In the genomic region with DNA sequence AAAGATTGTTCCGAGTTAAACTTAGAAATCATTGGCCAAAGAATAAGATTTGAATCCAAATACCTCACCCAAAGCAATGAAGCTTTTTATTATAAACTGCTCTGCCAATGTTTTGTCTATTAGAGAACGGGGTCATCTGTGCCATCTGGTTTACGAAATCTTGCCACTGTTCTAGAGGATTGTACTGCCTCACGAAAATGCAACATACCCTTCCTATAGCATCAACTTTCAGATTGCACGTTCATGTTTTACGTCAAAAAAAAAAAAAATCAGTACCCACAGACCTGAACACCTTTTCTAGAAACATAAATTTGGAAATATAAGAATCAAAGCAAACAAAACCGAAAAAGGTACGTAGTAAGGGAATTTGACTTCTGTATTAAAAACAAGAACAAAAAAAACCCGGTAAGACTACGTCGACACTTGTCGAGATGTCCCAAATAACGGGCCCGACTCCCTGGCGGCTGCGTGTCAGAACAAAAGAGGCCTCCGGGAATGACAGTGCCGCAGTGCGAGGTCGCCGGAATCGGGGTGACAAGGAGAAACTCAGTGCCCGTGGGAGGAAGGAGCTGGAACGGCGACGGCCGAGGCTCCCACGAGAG, we compare ENCODE assay signal across 8 mouse cellular contexts. TPM values are rescaled to one million over a fixed set of nuclear protein-coding genes. Genes with fewer than 3 reads are reported as not detected.
DNase-seq lines count a peak whose midpoint lies in the region; ATAC-seq lines count a peak whose summit lies in the region.

No protein-coding gene starts in this region.

- no peaks in the 10 kb centered on the region for H3K27me3 ChIP-seq in limb, embryonic 10.5 days (ENCODE audit: low read depth, poor library complexity, severe bottlenecking)
- no peaks in the 10 kb centered on the region for H3K27me3 ChIP-seq in stomach, embryonic 14.5 days (ENCODE audit: control insufficient read depth, insufficient read depth, low read length)

- peak overlapping the region; percentile 91 for H3K4me3 ChIP-seq in limb, embryonic 10.5 days
- H3K4me3 ChIP-seq in stomach, embryonic 14.5 days (ENCODE audit: low read depth, low read length): peak overlapping the region; percentile 87

- H3K36me3 ChIP-seq in limb, embryonic 10.5 days: peaks cover 16% of the 10 kb centered on the region
- peaks cover 9% of the 10 kb centered on the region; the same call in 1 of the 2 replicates for H3K36me3 ChIP-seq in stomach, embryonic 14.5 days (ENCODE audit: control insufficient read depth, insufficient read depth, low read length)

- H3K27ac ChIP-seq in limb, embryonic 10.5 days: peak overlapping the region; percentile 96
- peak overlapping the region; percentile 91 for H3K27ac ChIP-seq in stomach, embryonic 14.5 days (ENCODE audit: low read length)

- no peak for ATAC-seq in cerebellum, adult (ENCODE audit: insufficient number of reproducible peaks, low FRiP score, low TSS enrichment)
- no peak for ATAC-seq in stomach, embryonic 14.5 days (ENCODE audit: insufficient number of reproducible peaks, insufficient read depth, low FRiP score, low read depth)

- H3K4me2 ChIP-seq in stomach, embryonic 14.5 days (replicated peaks; ENCODE audit: low read depth, low read length): peak overlapping the region; percentile 59

- H3K4me1 ChIP-seq in limb, embryonic 10.5 days: peaks cover 7% of the 10 kb centered on the region
- peaks cover 3% of the 10 kb centered on the region; the same call in 1 of the 2 replicates for H3K4me1 ChIP-seq in stomach, embryonic 14.5 days (ENCODE audit: control insufficient read depth, insufficient read depth, low read length)

- no peaks in the 10 kb centered on the region for H3K9me3 ChIP-seq in limb, embryonic 10.5 days (replicated peaks)
- H3K9me3 ChIP-seq in stomach, embryonic 14.5 days (ENCODE audit: control insufficient read depth, low read depth, low read length): no peaks in the 10 kb centered on the region

- peak; percentile 30 for DNase-seq in cerebellum, adult 9-10 months
- DNase-seq in retina, embryonic 14.5 days (ENCODE audit: low spot score): peak; percentile 14
- DNase-seq in retina, postnatal 1 day: no peak
- DNase-seq in limb, embryonic 10.5 days (ENCODE audit: low spot score): no peak
- DNase-seq in cerebellum, postnatal 4 days (ENCODE audit: low spot score in 2 of 2): no peak
- DNase-seq in urinary bladder, postnatal 25 days (ENCODE audit: low spot score): no peak

- H3K9ac ChIP-seq in stomach, embryonic 14.5 days (replicated peaks; ENCODE audit: low read depth, low read length): peak overlapping the region; percentile 84

- WGBS in limb, embryonic 10.5 days: 4% methylated on average over 28 of the region's 28 CpGs
- WGBS in stomach, embryonic 14.5 days: 3% methylated on average over 28 of the region's 28 CpGs

RNA-seq across cellular contexts. Expression of gene Serinc1, which starts 0.6 kb away (rescaled TPM):
- polyA plus RNA-seq in limb, embryonic 10.5 days (2016; fragmentation: Nextera tagmentation; extraction: Ambion mirVana): 110 and 134 TPM in 2 replicates
- 162 and 167 TPM in 2 replicates for polyA plus RNA-seq in stomach, embryonic 14.5 days (2014; fragmentation: Nextera tagmentation; extraction: Ambion mirVana)

RNA-seq across cellular contexts. Expression of gene Hsf2, which starts 45.5 kb away (rescaled TPM):
- 35.9 and 43.4 TPM in 2 replicates for polyA plus RNA-seq in limb, embryonic 10.5 days (2016; fragmentation: Nextera tagmentation; extraction: Ambion mirVana)
- 38.9 and 39.8 TPM in 2 replicates for polyA plus RNA-seq in stomach, embryonic 14.5 days (2014; fragmentation: Nextera tagmentation; extraction: Ambion mirVana)

Comparison
In these comparisons a context has a peak if more than half of its experiments do, and no peak if none do; other contexts are left out.
1. DNase-seq: peak in cerebellum, adult 9-10 months (single experiment) and retina, embryonic 14.5 days (single experiment); none in retina, postnatal 1 day (single experiment), limb, embryonic 10.5 days (single experiment), cerebellum, postnatal 4 days (0 of 2) and urinary bladder, postnatal 25 days (single experiment).